Mouse (Mus musculus) adrenal gland, adult 2 months (tissue): ENCODE results near the gene Gtsf1. TPM values are rescaled to one million over a fixed set of nuclear protein-coding genes. Genes with fewer than 3 reads are reported as not detected.
A peak's percentile ranks its signal among the peaks of the same experiment; 100 is the strongest.
"Not testable (repeated sequence)": the region's sequence is repeated elsewhere in the genome, so short reads cannot be mapped to it uniquely, and the experiment has no call there.

ENCODE experiments used
- DNase-seq: peaks from one replicate; pipeline ENCODE4 v3.0.0; 2021
- long read RNA-seq: library from polyadenylated mRNA; stranded (forward); transcript quantifications from one replicate; pipeline ENCODE4 v2.0.0, GENCODE M21; 2021
- polyA plus RNA-seq: library from polyadenylated mRNA; depleted of rRNA; stranded (reverse); fragments of >200 nt; gene quantifications from 2 replicates; pipeline ENCODE4 v1.2.3, GENCODE M21; 2012; rRNA removed
- total RNA-seq, 2 experiments: library from RNA; stranded (reverse); gene quantifications; 2 replicates each; pipeline ENCODE4 v1.2.3; 2021

Gene Gtsf1
- not detected for total RNA-seq
- polyA plus RNA-seq = not detected in 2 replicates
- long read RNA-seq = 0 reads

DNA sequence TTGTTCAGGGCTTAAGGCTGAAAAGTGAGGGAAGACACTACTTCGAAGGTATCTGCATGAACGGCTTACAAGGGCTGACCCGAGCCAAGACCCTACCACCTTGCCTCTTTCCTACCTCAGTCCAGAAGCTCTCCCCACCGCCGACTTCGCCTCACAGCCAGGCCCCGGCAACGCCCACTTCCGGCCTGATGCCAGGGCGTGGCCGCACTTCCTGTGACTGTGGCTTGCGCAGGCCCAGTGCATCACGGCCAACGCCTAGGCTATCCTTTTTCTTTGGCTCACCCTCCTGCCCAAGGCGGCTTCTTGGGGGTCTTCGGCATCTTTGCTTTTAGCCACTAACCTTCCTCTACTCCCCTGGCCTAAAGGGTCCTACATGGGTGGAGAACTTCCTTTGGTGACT lies at the start of gene Gtsf1:
TSS of gene Gtsf1 (minus strand) at position 230 of the 400 bp plus-strand sequence.
- no peak for DNase-seq

DNA sequence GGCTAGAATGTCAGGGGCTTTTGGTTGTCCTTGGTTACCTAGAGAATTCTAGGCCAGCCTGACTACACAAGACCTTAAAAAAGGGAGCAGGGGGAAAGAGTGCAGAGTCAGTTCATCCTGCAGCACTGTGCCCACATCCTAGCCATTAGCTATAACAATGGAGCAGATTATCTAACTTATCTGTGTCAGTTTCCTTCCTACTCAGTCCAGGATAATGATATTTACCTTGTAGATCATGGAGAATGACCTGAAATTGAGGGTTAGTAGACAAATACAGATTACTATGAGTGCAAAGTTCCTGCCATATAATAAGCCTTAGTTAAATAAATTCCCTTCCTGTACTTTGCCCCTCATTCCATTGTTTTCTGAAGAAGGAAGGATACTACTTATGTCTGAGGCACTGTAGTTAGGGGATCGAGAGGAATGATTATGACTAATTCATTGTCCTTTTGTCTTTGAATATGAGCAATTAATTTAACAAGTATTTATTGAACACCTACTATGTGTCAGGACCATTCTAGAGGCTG lies 48.9 kb upstream of the Gtsf1 start:
- DNase-seq = no peak

GRCm38 (mm10) chr15:103473769-103474168 lies 43.5 kb upstream of the Gtsf1 start:
- DNase-seq = no peak

GRCm38 (mm10) chr15:103473182-103473581 lies 42.9 kb upstream of the Gtsf1 start:
- no peak for DNase-seq

DNA sequence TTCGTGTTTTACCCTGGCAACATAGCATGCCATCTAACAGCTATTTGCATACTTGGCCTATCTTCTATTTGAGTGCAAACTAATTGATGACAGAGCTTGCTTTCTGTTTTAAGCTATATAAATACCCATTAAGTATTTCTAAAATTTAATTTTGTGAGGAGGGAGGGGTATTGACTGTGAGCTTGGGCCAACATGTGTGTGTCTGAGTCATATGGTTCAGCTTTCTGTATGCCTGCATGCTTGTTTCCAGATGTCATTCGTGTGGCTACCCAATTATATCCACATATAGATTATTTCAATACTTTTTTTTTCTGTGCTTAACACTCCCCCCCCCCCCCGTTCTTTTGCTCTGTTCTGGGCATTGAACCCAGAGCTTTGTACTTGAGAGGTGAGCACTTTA lies 42.0 kb upstream of the Gtsf1 start:
- DNase-seq = no peak

DNA sequence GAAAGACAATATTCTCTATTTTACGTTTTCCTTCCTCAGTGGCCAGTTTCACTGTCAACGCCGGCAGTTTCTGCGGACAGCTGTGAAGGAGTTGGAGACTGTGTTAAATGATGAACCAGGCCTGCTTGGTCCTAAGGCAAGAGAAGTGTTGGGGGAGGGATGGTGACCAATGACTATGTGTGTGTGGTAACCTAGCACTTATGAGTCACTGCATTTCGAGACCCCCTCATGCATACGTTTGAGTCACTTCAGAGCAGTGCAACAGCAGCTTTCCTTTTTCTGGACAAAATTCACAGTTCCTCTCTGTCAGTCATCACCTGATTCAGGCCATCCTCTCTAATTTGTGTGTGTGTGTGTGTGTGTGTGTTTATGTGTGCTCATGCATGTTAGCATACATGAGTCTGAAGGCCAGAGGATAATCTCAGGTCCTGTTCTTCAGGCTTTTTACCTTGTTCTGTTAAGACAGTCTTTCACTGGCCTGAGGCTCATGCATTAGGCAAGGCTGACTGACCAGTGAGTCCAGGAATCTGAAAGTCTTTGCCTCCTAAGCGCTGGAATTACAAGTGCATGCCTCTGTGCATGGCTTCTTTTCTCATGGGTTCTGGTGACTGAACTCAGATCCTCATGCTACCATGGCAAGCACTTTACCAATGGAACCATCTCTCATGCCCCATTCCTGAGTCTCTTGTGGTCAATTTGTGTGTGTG lies 41.4 kb upstream of the Gtsf1 start:
- DNase-seq = no peak

DNA sequence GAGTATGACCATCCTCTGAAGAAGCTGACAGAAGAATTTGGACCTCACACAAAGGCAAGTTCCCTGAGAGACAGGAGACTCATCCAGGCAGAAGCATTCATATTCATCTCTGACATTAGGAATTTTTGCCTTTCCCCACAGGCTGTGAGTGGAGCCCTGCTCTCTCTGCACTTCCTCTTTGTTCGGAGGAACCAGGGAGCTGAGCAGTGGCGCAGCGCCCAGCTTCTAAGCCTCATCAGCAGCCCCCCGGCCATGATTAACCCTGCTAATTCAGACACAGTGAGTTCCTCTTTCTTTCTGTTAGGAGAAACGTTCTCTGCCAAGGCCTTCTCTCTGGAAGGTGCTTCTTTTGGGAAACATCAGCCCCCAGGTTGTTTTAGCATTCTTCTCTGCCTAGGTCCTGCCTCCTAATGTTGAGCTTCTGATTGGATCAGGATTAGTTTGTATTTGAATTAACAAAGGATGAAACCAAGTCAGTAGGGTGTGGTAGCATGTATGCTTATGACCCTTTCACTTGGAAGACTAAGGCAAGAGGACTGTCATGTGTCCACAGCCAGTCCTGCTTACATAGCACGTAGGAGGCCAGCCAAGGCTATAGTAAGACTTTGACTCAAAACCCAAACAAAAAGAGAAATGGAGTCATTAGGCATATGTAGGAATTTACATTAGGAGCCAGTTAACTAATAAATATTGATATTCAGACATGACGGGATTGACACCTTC lies 32.4 kb upstream of the Gtsf1 start:
- no peak for DNase-seq

DNA sequence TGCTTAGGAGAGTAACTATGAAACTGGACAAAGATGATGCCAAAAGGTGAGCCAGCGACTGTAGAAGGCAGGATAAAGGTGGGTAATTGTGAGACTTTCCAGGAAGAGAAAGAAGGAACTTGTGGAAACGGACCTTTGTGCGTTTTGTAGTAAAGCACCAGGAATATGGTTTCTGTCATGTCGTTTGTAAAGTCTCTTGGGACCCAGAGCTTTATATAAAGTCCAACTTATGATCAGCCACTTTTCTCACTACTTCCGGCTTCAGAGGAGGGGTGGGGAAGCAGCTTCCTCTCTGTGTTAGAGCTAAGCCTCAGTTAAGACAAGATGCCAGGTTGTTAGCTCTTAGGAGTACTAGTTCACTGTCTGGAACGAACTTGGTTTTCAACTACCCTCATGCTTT lies 24.2 kb upstream of the Gtsf1 start:
- DNase-seq = no peak

- DNase-seq = peak; percentile 23
Observed at GRCm38 (mm10) chr15:103453551-103454218, 23.4 kb upstream of the Gtsf1 start, which contains the start of gene Nckap1l. Nckap1l (plus strand) TSS chr15:103453794.

GRCm38 (mm10) chr15:103448369-103448768 lies 18.1 kb upstream of the Gtsf1 start, which contains the start of gene Gtsf2:
Gtsf2 (minus strand) TSS chr15:103448469.
- DNase-seq = no peak

DNA sequence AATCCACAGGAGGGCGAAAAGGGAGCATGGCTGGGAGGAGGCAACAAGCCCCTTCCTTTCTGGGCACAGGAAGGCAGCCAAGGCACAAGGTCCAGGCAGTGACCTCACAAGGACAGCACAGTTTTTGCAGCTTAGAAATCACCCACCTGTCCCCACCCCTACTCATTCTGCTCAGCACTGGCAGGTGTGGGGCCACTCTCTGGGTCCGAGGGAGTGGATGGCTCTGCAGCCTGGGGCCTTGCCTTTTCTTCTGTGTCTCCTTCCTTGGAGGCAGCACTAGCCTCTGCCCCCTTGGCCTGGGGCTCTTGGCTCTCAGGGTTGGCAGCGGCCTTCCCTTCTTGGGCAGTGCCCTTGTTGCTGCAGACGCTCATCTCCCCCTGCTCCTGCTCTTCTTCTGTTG lies 15.7 kb upstream of the Gtsf1 start:
- not testable (repeated sequence) for DNase-seq

GRCm38 (mm10) chr15:103427017-103427416 lies 3.3 kb downstream of the Gtsf1 start:
- no peak for DNase-seq

DNA sequence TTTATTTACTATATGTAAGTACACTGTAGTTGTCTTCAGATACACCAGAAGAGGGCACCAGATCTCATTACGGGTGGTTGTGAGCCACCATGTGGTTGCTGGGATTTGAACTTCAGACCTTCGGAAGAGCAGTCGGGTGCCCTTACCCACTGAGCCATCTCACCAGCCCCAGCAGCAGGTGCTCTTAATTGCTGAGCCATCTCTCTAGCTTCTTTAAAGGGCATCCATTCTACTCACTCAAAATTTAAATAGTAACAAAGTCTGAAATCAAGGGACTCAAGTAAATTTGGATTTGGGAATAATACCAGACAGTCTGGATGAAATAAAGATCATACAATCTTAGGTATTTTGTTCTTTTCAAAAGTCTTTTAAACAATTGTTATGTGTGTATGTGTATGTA lies 24.7 kb downstream of the Gtsf1 start:
- DNase-seq = not testable (repeated sequence)

DNA sequence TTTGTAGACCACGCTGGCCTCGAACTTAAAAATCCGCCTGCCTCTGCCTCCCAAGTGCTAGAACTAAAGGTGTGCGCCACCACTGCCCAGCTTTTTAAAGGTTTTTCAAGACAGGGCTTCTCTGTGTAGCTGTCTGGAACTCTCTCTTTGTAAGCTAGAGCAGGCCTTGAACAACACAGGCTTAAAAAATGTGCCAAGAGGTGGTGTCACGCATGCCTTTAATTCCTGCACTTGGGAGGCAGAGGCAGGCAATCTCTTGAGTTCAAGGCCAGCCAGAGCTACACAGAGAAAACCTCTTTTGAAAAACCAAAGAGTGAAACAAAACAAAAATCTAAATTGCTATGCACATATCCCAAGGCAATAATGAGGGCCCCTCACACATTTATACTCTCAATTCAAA lies 28.9 kb downstream of the Gtsf1 start:
- no peak for DNase-seq

GRCm38 (mm10) chr15:103393577-103393976 lies 36.7 kb downstream of the Gtsf1 start:
- DNase-seq = no peak

DNA sequence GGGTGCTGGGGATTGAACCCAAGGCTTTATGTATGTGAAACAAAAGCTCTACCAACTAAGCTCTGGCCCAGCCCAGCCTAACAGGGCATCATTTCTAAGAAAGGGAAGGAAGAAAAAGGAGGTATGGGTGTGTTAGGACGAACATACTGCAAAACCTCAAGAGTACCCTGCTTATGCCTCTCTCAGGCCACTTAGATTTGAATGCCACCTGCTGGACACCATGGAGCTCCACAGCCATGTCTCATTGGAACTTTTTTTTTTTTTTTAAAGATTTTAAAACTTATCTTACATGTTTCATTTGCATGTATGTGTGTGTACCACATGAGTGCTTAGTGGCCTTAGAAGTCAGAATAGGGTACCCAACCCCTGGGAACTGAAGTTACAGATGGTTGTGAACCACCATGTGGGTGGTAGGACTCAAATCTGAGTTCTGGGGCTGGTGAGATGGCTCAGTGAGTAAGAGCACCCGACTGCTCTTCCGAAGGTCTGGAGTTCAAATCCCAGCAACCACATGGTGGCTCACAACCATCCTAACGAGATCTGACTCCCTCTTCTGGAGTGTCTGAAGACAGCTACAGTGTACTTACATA lies 41.6 kb downstream of the Gtsf1 start:
- no peak for DNase-seq

GRCm38 (mm10) chr15:103383771-103384488 lies 46.3 kb downstream of the Gtsf1 start:
- peak; percentile 64 for DNase-seq

DNA sequence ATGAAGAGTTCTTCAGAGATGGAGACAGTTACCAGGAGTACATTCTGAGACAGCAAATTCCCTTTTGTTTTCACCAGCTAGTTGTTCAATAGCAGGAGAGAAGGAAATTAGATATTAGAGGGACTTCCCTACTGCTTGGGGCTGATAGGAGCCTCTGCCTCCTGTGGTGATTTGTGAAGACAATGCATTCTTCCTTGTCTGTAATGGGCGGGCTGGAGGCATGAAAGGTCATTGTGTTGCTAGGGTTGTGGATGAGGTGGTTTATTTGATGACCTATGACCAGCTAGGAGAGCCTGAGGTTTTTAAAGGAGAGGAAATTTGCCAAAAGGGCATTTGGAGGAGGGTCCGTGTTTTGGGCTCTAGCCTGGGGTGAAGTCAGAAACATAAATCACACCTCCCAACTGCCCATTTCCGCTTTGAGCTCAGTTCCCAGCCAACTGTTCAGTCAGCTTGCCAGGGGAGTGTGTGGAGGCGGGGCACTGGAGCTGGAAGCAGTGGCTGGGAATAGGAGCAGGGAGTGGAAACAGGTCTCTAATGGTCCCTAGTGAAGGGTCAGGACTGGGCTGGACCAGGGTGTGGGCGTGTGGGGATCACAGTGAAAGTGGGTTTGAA lies 47.4 kb downstream of the Gtsf1 start:
- DNase-seq = peak; percentile 76

DNA sequence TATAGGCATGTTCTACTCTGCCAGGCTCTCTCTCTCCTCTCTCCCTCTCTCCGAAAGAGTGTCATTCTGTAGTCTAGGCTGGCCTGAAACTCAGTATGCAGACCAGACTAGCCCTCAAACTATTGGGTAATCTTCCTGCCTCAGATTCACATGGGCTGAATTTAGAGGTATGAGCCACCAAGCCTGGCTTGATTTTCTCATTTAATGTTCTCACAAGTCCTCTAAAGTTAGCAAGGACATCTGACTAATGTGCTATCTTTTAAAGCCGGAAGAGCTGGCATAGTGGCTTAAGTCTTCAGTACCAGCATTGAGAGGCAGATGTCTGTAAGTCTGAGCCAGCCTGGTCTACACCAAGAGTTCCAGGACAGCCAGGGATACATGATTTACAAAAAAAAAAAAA lies 48.2 kb downstream of the Gtsf1 start:
- peak; percentile 44 for DNase-seq

DNA sequence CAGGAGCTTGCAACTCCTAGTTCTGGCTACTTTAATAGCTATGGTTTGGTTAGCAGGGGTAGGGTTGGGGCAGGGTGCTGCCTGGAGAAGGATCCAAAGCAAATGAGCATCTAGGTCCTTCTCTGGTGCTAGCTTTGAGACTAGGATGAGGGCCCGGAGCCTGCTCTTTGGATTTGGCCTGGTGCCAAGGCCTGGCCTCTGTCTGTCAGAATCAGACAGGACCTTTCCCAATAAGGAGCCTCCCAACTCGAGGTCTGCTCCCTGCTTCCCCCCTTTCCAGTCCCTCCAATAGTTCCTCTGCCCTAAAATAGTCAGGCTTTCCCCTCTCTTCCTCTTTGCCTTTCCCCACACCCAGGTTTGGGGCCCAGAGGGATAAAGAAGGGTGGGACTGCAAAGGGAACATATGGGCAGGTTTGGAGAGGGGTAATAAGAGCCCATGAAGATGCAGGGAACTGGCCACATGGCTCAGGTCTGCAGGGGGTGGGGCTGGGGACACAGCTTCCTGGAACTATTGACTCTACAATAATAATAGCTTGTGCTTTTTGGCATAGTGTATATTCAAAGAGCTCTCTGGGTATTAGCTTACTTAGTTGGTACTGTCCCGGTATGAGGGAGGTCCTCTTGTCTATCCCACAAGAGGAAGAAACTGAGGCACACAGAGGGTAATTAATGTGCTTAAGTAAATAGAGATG lies 51.5 kb downstream of the Gtsf1 start:
- DNase-seq = no peak
